ENCODE assay signal across 8 mouse cellular contexts in genomic region chr3:94412530-94412929, GRCm38 (mm10). TPM values are rescaled to one million over a fixed set of nuclear protein-coding genes. Genes with fewer than 3 reads are reported as not detected.
DNase-seq lines count a peak whose midpoint lies in the region; ATAC-seq and TF ChIP-seq lines count a peak whose summit lies in the region.

No protein-coding gene starts in this region.

- no peak overlapping the region for H3K27ac ChIP-seq in spleen, adult 2 months (ENCODE audit: insufficient read depth, low read length)
- H3K27ac ChIP-seq in limb, embryonic 11.5 days (replicated peaks; ENCODE audit: low read depth, low read length) = no peak overlapping the region
- H3K27ac ChIP-seq in neural tube, embryonic 12.5 days = no peak overlapping the region

- DNase-seq in cerebellum, postnatal 25 days = no peak
- no peak for DNase-seq in spleen, adult 2 months (ENCODE audit: low read depth in 1 of 2, low spot score in 2 of 2)
- no peak for DNase-seq in spleen, postnatal 10 days (ENCODE audit: low spot score in 2 of 2)
- DNase-seq in limb, embryonic 11.5 days (ENCODE audit: low spot score) = no peak
- DNase-seq in urinary bladder, adult 18-20 months (ENCODE audit: low spot score in 2 of 2) = no peak
- DNase-seq in layer of hippocampus, adult 18-20 months (ENCODE audit: low spot score in 2 of 2) = no peak

- ATAC-seq in cerebellum, adult (ENCODE audit: insufficient number of reproducible peaks, low FRiP score, low TSS enrichment) = peak; percentile 46; the same call in 1 of the 2 replicates
- peak; percentile 35 for ATAC-seq in limb, embryonic 11.5 days (ENCODE audit: insufficient number of reproducible peaks, low FRiP score, low TSS enrichment, low read depth)
- peak; percentile 70 for ATAC-seq in neural tube, embryonic 12.5 days (ENCODE audit: low FRiP score, low read depth)

- H3K4me1 ChIP-seq in spleen, adult 2 months (ENCODE audit: control insufficient read depth, insufficient read depth, insufficient read length) = peaks cover 3% of the 10 kb centered on the region; the same call in 1 of the 2 replicates
- H3K4me1 ChIP-seq in limb, embryonic 11.5 days (ENCODE audit: control insufficient read depth, insufficient read depth, low read length) = peaks cover 5% of the 10 kb centered on the region; the same call in 1 of the 2 replicates
- peaks cover 5% of the 10 kb centered on the region for H3K4me1 ChIP-seq in neural tube, embryonic 12.5 days

- H3K36me3 ChIP-seq in spleen, adult 2 months (ENCODE audit: control insufficient read depth, insufficient read depth, low read length) = no peaks in the 10 kb centered on the region
- H3K36me3 ChIP-seq in limb, embryonic 11.5 days (ENCODE audit: control insufficient read depth, insufficient read depth, low read length) = no peaks in the 10 kb centered on the region
- H3K36me3 ChIP-seq in neural tube, embryonic 12.5 days = no peaks in the 10 kb centered on the region

- H3K9me3 ChIP-seq in limb, embryonic 11.5 days (ENCODE audit: control insufficient read depth, low read length) = no peaks in the 10 kb centered on the region
- no peaks in the 10 kb centered on the region for H3K9me3 ChIP-seq in neural tube, embryonic 12.5 days

- H3K4me2 ChIP-seq in limb, embryonic 11.5 days (ENCODE audit: low read depth, severe bottlenecking) = peak overlapping the region; percentile 61
- H3K4me2 ChIP-seq in neural tube, embryonic 12.5 days (replicated peaks) = peak overlapping the region; percentile 91

- no peak for TF ChIP-seq CTCF in spleen, adult 2 months (IDR thresholded peaks at IDR 0.05; ENCODE audit: extremely low read depth, insufficient read depth, insufficient read length, insufficient replicate concordance)

- H3K27me3 ChIP-seq in spleen, adult 2 months (ENCODE audit: control insufficient read depth, insufficient read depth, low read length) = 0 out of 2 replicates have a peak, but pooled peaks cover 1% of the 10 kb centered on the region
- no peaks in the 10 kb centered on the region for H3K27me3 ChIP-seq in limb, embryonic 11.5 days (ENCODE audit: control insufficient read depth, insufficient read depth, low read length)
- no peaks in the 10 kb centered on the region for H3K27me3 ChIP-seq in neural tube, embryonic 12.5 days (replicated peaks)

- no peak for TF ChIP-seq POLR2A in spleen, adult 2 months (IDR thresholded peaks at IDR 0.05; ENCODE audit: low read depth, low read length)

- no peak overlapping the region; the same call in 1 of the 2 replicates for H3K9ac ChIP-seq in limb, embryonic 11.5 days (ENCODE audit: low read length)
- H3K9ac ChIP-seq in neural tube, embryonic 12.5 days = peak overlapping the region; percentile 57

- peak overlapping the region; percentile 67 for H3K4me3 ChIP-seq in spleen, adult 2 months (ENCODE audit: extremely low read depth, insufficient read depth, insufficient read length)
- peak overlapping the region; percentile 35 for H3K4me3 ChIP-seq in limb, embryonic 11.5 days (ENCODE audit: low read depth, low read length)
- peak overlapping the region; percentile 51 for H3K4me3 ChIP-seq in neural tube, embryonic 12.5 days

- 7% methylated on average over 25 of the region's 25 CpGs for WGBS in spleen, adult 2 months
- WGBS in limb, embryonic 11.5 days = 9% methylated on average over 25 of the region's 25 CpGs
- 8% methylated on average over 25 of the region's 25 CpGs for WGBS in neural tube, embryonic 12.5 days

RNA-seq across cellular contexts. Expression of gene Tdrkh, which starts 0.5 kb away (rescaled TPM):
- polyA plus RNA-seq in spleen, adult 2 months (2012; rRNA removed) = 0.15 and 0.19 TPM in 2 replicates
- polyA plus RNA-seq in limb, embryonic 11.5 days (2014; fragmentation: Nextera tagmentation; extraction: Ambion mirVana) = 8.5 and 8.7 TPM in 2 replicates
- 47.3 and 55.5 TPM in 2 replicates for polyA plus RNA-seq in neural tube, embryonic 12.5 days (2016; fragmentation: Nextera tagmentation; extraction: Ambion mirVana)
- 10 to 100 TPM; 41.9 to 45.3 TPM for total RNA-seq in layer of hippocampus, adult 18-20 months (2021)

RNA-seq across cellular contexts. Expression of gene Lingo4, which starts 14.2 kb away (rescaled TPM):
- polyA plus RNA-seq in spleen, adult 2 months (2012; rRNA removed) = 0.44 and 0.45 TPM in 2 replicates
- polyA plus RNA-seq in limb, embryonic 11.5 days (2014; fragmentation: Nextera tagmentation; extraction: Ambion mirVana) = not detected in 2 replicates
- polyA plus RNA-seq in neural tube, embryonic 12.5 days (2016; fragmentation: Nextera tagmentation; extraction: Ambion mirVana) = 0.29 and 0.51 TPM in 2 replicates
- total RNA-seq in layer of hippocampus, adult 18-20 months (2021) = under 1 TPM; 0.74 to 0.87 TPM

RNA-seq across cellular contexts. Expression of gene Mrpl9, which starts 30.6 kb away (rescaled TPM):
- polyA plus RNA-seq in spleen, adult 2 months (2012; rRNA removed) = 16.9 and 19.6 TPM in 2 replicates
- polyA plus RNA-seq in limb, embryonic 11.5 days (2014; fragmentation: Nextera tagmentation; extraction: Ambion mirVana) = 68.0 and 75.2 TPM in 2 replicates
- 65.1 and 67.6 TPM in 2 replicates for polyA plus RNA-seq in neural tube, embryonic 12.5 days (2016; fragmentation: Nextera tagmentation; extraction: Ambion mirVana)
- total RNA-seq in layer of hippocampus, adult 18-20 months (2021) = 10 to 100 TPM; 42.5 to 43.0 TPM

RNA-seq across cellular contexts. Expression of gene Oaz3, which starts 31.2 kb away (rescaled TPM):
- not detected in 2 replicates for polyA plus RNA-seq in spleen, adult 2 months (2012; rRNA removed)
- polyA plus RNA-seq in limb, embryonic 11.5 days (2014; fragmentation: Nextera tagmentation; extraction: Ambion mirVana) = 0.31 and 0.36 TPM in 2 replicates
- 0.81 and 0.96 TPM in 2 replicates for polyA plus RNA-seq in neural tube, embryonic 12.5 days (2016; fragmentation: Nextera tagmentation; extraction: Ambion mirVana)
- not detected for total RNA-seq in layer of hippocampus, adult 18-20 months (2021)

RNA-seq across cellular contexts. Expression of gene Rorc, which starts 39.9 kb away (rescaled TPM):
- 0.92 and 1.1 TPM in 2 replicates for polyA plus RNA-seq in spleen, adult 2 months (2012; rRNA removed)
- 0.44 and 0.85 TPM in 2 replicates for polyA plus RNA-seq in limb, embryonic 11.5 days (2014; fragmentation: Nextera tagmentation; extraction: Ambion mirVana)
- 0.20 TPM in 2 replicates for polyA plus RNA-seq in neural tube, embryonic 12.5 days (2016; fragmentation: Nextera tagmentation; extraction: Ambion mirVana)
- 1 to 10 TPM; 2.0 to 2.6 TPM for total RNA-seq in layer of hippocampus, adult 18-20 months (2021)
